Mouse (Mus musculus): ENCODE data around the gene Cpsf4l. TPM values are rescaled to one million over a fixed set of nuclear protein-coding genes. Genes with fewer than 3 reads are reported as not detected.

Gene Cpsf4l
- polyA plus RNA-seq, 1 experiment from 2014 or later = 0.90 TPM

- under 1% methylated on average over 71 of the region's 73 CpGs for WGBS
- no peaks in the 10 kb centered on the region for H3K27me3 ChIP-seq (ENCODE audit: low read depth, poor library complexity, severe bottlenecking)
These were observed 25.7 kb downstream of the Cpsf4l start, which contains the start of the genes Fam104a and D11Wsu47e for GRCm38 (mm10) chr11:113683957-113684706. Gene Fam104a (minus strand): TSS chr11:113684155. Gene D11Wsu47e (plus strand): TSS chr11:113684412.

GRCm38 (mm10) chr11:113683627-113683956 lies 26.2 kb downstream of the Cpsf4l start:
- H3K4me1 ChIP-seq = peaks cover 34% of the 10 kb centered on the region
- WGBS = 1% methylated on average over 38 of the region's 38 CpGs
- H3K4me3 ChIP-seq = peak overlapping the region; percentile 64
- DNase-seq (ENCODE audit: low spot score) = no peak
- no peaks in the 10 kb centered on the region for H3K27me3 ChIP-seq (ENCODE audit: low read depth, poor library complexity, severe bottlenecking)
- H3K27ac ChIP-seq = peak overlapping the region; percentile 92
- peaks cover 20% of the 10 kb centered on the region for H3K36me3 ChIP-seq
- H3K9me3 ChIP-seq (replicated peaks) = no peaks in the 10 kb centered on the region

More at GRCm38 (mm10) chr11:113683957-113684706, 25.7 kb downstream of the Cpsf4l start, which contains the start of the genes Fam104a and D11Wsu47e:
- no peaks in the 10 kb centered on the region for H3K9me3 ChIP-seq (replicated peaks)
- peak within 1 kb of the TSS; percentile 64 for H3K4me3 ChIP-seq
- peak within 1 kb of the TSS; percentile 92 for H3K27ac ChIP-seq
- DNase-seq (ENCODE audit: low spot score) = peak; percentile 96
- peaks cover 34% of the 10 kb centered on the region for H3K4me1 ChIP-seq
- peaks cover 26% of the 10 kb centered on the region for H3K36me3 ChIP-seq

- DNase-seq (ENCODE audit: low spot score) = peak; percentile 76
- Histone ChIP-seq H3K4me3 (peak overlapping the region; percentile 64), H3K4me1 (peaks cover 34% of the 10 kb centered on the region), H3K36me3 (peaks cover 15% of the 10 kb centered on the region), H3K27me3 (ENCODE audit: low read depth, poor library complexity, severe bottlenecking) (no peaks in the 10 kb centered on the region), H3K27ac (peak overlapping the region; percentile 92), H3K9me3 (replicated peaks) (no peaks in the 10 kb centered on the region)
- WGBS = 4% methylated on average over 38 of the region's 38 CpGs
These were observed 26.8 kb downstream of the Cpsf4l start for GRCm38 (mm10) chr11:113682897-113683626.

- no peaks in the 10 kb centered on the region for H3K9me3 ChIP-seq (replicated peaks)
- H3K36me3 ChIP-seq = peaks cover 14% of the 10 kb centered on the region
- H3K27me3 ChIP-seq (ENCODE audit: low read depth, poor library complexity, severe bottlenecking) = no peaks in the 10 kb centered on the region
- H3K27ac ChIP-seq = no peak overlapping the region
- H3K4me3 ChIP-seq = peak overlapping the region; percentile 64; the same call in 1 of the 2 replicates
- peaks cover 33% of the 10 kb centered on the region for H3K4me1 ChIP-seq
- no peak for DNase-seq (ENCODE audit: low spot score)
These were observed 27.8 kb downstream of the Cpsf4l start for GRCm38 (mm10) chr11:113681979-113682378.

DNA sequence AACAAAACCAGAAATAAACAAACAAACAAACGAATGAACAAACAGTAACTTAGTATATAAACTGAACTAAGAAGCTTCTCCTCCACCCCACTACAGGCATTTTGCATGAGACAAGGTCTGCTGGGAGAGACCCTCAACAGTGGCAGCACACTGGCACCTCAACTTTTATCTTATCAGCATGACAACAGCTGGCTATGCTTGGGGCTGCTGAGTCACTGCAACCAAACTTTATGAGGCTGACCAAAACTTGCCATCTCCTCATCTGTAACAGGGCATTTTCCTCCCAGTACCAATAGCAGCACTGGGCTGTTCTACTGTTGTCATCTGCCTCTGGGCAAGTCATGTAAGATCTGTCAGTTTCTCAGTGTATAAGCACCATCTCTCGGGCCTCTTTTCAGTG lies 28.9 kb downstream of the Cpsf4l start:
- Histone ChIP-seq H3K27me3 (ENCODE audit: low read depth, poor library complexity, severe bottlenecking) (no peaks in the 10 kb centered on the region), H3K9me3 (replicated peaks) (no peaks in the 10 kb centered on the region), H3K36me3 (peaks cover 18% of the 10 kb centered on the region), H3K4me1 (peaks cover 28% of the 10 kb centered on the region), H3K4me3 (no peak overlapping the region), H3K27ac (no peak overlapping the region)
- 85% methylated on average over 2 of the region's 2 CpGs for WGBS
- DNase-seq (ENCODE audit: low spot score) = no peak

- no peak for DNase-seq (ENCODE audit: low spot score)
- WGBS = 85% methylated on average over 8 of the region's 8 CpGs
- H3K27ac ChIP-seq = no peak overlapping the region
- H3K4me1 ChIP-seq = peaks cover 17% of the 10 kb centered on the region
- peaks cover 44% of the 10 kb centered on the region for H3K36me3 ChIP-seq
- H3K9me3 ChIP-seq (replicated peaks) = no peaks in the 10 kb centered on the region
- H3K4me3 ChIP-seq = no peak overlapping the region
- no peaks in the 10 kb centered on the region for H3K27me3 ChIP-seq (ENCODE audit: low read depth, poor library complexity, severe bottlenecking)
These were observed 31.4 kb downstream of the Cpsf4l start for GRCm38 (mm10) chr11:113678373-113678772.

- no peak overlapping the region for H3K27ac ChIP-seq
- 97% methylated on average over 2 of the region's 2 CpGs for WGBS
- no peak overlapping the region for H3K4me3 ChIP-seq
- no peaks in the 10 kb centered on the region for H3K9me3 ChIP-seq (replicated peaks)
- H3K4me1 ChIP-seq = peaks cover 8% of the 10 kb centered on the region
- no peaks in the 10 kb centered on the region for H3K27me3 ChIP-seq (ENCODE audit: low read depth, poor library complexity, severe bottlenecking)
- peaks cover 54% of the 10 kb centered on the region for H3K36me3 ChIP-seq
- no peak for DNase-seq (ENCODE audit: low spot score)
These were observed 32.4 kb downstream of the Cpsf4l start for GRCm38 (mm10) chr11:113677378-113677777.

GRCm38 (mm10) chr11:113676847-113677246 lies 33.0 kb downstream of the Cpsf4l start:
- Histone ChIP-seq H3K27ac (no peak overlapping the region), H3K27me3 (ENCODE audit: low read depth, poor library complexity, severe bottlenecking) (no peaks in the 10 kb centered on the region), H3K4me3 (no peak overlapping the region), H3K9me3 (replicated peaks) (no peaks in the 10 kb centered on the region), H3K4me1 (peaks cover 4% of the 10 kb centered on the region; the same call in 1 of the 2 replicates), H3K36me3 (peaks cover 59% of the 10 kb centered on the region)
- DNase-seq (ENCODE audit: low spot score) = no peak
- 87% methylated on average over 2 of the region's 2 CpGs for WGBS

DNA sequence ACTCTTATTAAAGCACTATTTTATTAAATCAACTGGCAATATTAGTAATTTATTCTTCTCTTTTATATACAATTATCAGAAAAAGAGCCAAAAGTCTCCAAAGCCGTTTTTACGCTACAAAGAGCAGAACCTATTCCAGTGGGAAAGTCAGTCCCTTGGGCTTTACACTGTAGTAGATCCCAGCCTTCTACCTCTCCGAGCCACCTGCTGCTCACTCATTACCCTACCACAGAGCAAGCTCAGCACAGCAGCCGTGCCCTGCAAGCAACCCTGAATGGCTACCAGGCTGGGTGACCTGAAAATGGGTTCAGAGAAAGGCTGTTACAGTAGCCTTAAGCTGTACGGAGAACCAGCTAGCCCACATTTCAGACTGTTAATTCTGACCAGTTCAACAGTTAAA lies 35.2 kb downstream of the Cpsf4l start:
- no peaks in the 10 kb centered on the region; the same call in 1 of the 2 replicates for H3K4me1 ChIP-seq
- no peaks in the 10 kb centered on the region for H3K9me3 ChIP-seq (replicated peaks)
- no peaks in the 10 kb centered on the region for H3K27me3 ChIP-seq (ENCODE audit: low read depth, poor library complexity, severe bottlenecking)
- no peak overlapping the region for H3K27ac ChIP-seq
- H3K4me3 ChIP-seq = no peak overlapping the region
- WGBS = 94% methylated on average over 5 of the region's 5 CpGs
- DNase-seq (ENCODE audit: low spot score) = no peak
- H3K36me3 ChIP-seq = peaks cover 80% of the 10 kb centered on the region

GRCm38 (mm10) chr11:113673614-113674013 lies 36.2 kb downstream of the Cpsf4l start:
- H3K27ac ChIP-seq = no peak overlapping the region
- 95% methylated on average over 4 of the region's 4 CpGs for WGBS
- H3K4me1 ChIP-seq = no peaks in the 10 kb centered on the region
- H3K27me3 ChIP-seq (ENCODE audit: low read depth, poor library complexity, severe bottlenecking) = no peaks in the 10 kb centered on the region
- H3K36me3 ChIP-seq = peaks cover 90% of the 10 kb centered on the region
- no peak for DNase-seq (ENCODE audit: low spot score)
- no peak overlapping the region for H3K4me3 ChIP-seq
- no peaks in the 10 kb centered on the region for H3K9me3 ChIP-seq (replicated peaks)

GRCm38 (mm10) chr11:113669711-113670110 lies 40.1 kb downstream of the Cpsf4l start:
- Histone ChIP-seq H3K4me3 (no peak overlapping the region), H3K36me3 (peaks cover 85% of the 10 kb centered on the region), H3K9me3 (replicated peaks) (no peaks in the 10 kb centered on the region), H3K4me1 (peaks cover 7% of the 10 kb centered on the region), H3K27ac (no peak overlapping the region), H3K27me3 (ENCODE audit: low read depth, poor library complexity, severe bottlenecking) (no peaks in the 10 kb centered on the region)
- DNase-seq (ENCODE audit: low spot score) = no peak
- WGBS = 86% methylated on average over 4 of the region's 4 CpGs

DNA sequence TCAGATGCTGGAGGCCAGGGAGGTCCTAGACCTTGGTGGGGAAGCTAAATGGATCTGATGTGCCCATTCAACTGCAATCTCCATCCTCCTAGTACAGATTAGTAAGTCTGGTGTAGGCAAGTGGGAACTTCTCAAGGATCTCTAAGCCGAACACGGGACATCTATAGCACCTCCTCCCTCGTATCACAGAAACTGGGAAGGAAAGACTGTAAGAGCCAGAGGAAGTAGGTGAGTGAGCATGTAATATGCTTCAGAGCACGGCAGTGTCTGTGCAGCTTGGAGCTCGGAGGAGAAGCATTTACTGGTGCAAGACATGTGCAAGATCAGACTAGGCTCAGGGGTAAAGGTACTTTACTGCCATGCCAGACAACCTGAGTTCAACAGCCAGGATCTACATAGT lies 41.0 kb downstream of the Cpsf4l start:
- H3K27ac ChIP-seq = no peak overlapping the region
- H3K9me3 ChIP-seq (replicated peaks) = no peaks in the 10 kb centered on the region
- peaks cover 85% of the 10 kb centered on the region for H3K36me3 ChIP-seq
- peaks cover 7% of the 10 kb centered on the region for H3K4me1 ChIP-seq
- DNase-seq (ENCODE audit: low spot score) = no peak
- H3K4me3 ChIP-seq = no peak overlapping the region
- H3K27me3 ChIP-seq (ENCODE audit: low read depth, poor library complexity, severe bottlenecking) = no peaks in the 10 kb centered on the region
- 95% methylated on average over 5 of the region's 5 CpGs for WGBS

GRCm38 (mm10) chr11:113667704-113668103 lies 42.1 kb downstream of the Cpsf4l start:
- no peak for DNase-seq (ENCODE audit: low spot score)
- H3K36me3 ChIP-seq = peaks cover 85% of the 10 kb centered on the region
- H3K9me3 ChIP-seq (replicated peaks) = no peaks in the 10 kb centered on the region
- WGBS = 86% methylated on average over 4 of the region's 4 CpGs
- H3K27ac ChIP-seq = no peak overlapping the region
- H3K27me3 ChIP-seq (ENCODE audit: low read depth, poor library complexity, severe bottlenecking) = no peaks in the 10 kb centered on the region
- peaks cover 7% of the 10 kb centered on the region for H3K4me1 ChIP-seq
- H3K4me3 ChIP-seq = no peak overlapping the region

Measured in limb, embryonic 10.5 days (tissue).